Mouse (Mus musculus): ENCODE measurements around the gene Uaca. TPM values are rescaled to one million over a fixed set of nuclear protein-coding genes. Genes with fewer than 3 reads are reported as not detected.

Uaca gene
- polyA plus RNA-seq, 1 experiment from 2014 or later: 23.5 TPM

- Histone ChIP-seq H3K36me3 (ENCODE audit: insufficient read depth, low read length) (peaks cover 6% of the 10 kb centered on the region; the same call in 1 of the 2 replicates), H3K4me1 (ENCODE audit: insufficient read depth, low read depth, low read length) (no peaks in the 10 kb centered on the region), H3K27ac (ENCODE audit: low read length) (no peak overlapping the region), H3K9me3 (ENCODE audit: low read length) (no peaks in the 10 kb centered on the region), H3K9ac (replicated peaks; ENCODE audit: low read depth) (no peak overlapping the region), H3K4me2 (replicated peaks; ENCODE audit: low read depth, low read length) (no peak overlapping the region), H3K4me3 (ENCODE audit: low read depth, low read length) (no peak overlapping the region), H3K27me3 (replicated peaks; ENCODE audit: insufficient read depth, low read length) (no peaks in the 10 kb centered on the region)
- TF ChIP-seq CTCF (IDR thresholded peaks at IDR 0.05) (peak; percentile 43), EP300 (IDR thresholded peaks at IDR 0.05) (no peak)
- peak; percentile 55 for DNase-seq (ENCODE audit: low spot score)
- 67% methylated on average over 13 of the region's 13 CpGs for WGBS
- peak; percentile 58 for ATAC-seq
Observed at GRCm38 (mm10) chr9:60873257-60874054, 79.1 kb downstream of the Uaca start.

GRCm38 (mm10) chr9:60874055-60874392, 79.7 kb downstream of the Uaca start:
- H3K27ac ChIP-seq (ENCODE audit: low read length): no peak overlapping the region
- H3K4me1 ChIP-seq (ENCODE audit: insufficient read depth, low read depth, low read length): no peaks in the 10 kb centered on the region
- H3K36me3 ChIP-seq (ENCODE audit: insufficient read depth, low read length): peaks cover 6% of the 10 kb centered on the region; the same call in 1 of the 2 replicates
- ATAC-seq: peak; percentile 69
- no peaks in the 10 kb centered on the region for H3K27me3 ChIP-seq (replicated peaks; ENCODE audit: insufficient read depth, low read length)
- no peak for DNase-seq (ENCODE audit: low spot score)
- H3K4me2 ChIP-seq (replicated peaks; ENCODE audit: low read depth, low read length): no peak overlapping the region
- TF ChIP-seq CTCF (IDR thresholded peaks at IDR 0.05) (no peak), EP300 (IDR thresholded peaks at IDR 0.05) (no peak)
- no peak overlapping the region for H3K9ac ChIP-seq (replicated peaks; ENCODE audit: low read depth)
- 63% methylated on average over 8 of the region's 8 CpGs for WGBS
- no peak overlapping the region for H3K4me3 ChIP-seq (ENCODE audit: low read depth, low read length)
- H3K9me3 ChIP-seq (ENCODE audit: low read length): no peaks in the 10 kb centered on the region

- no peak for TF ChIP-seq EP300 (IDR thresholded peaks at IDR 0.05)
- TF ChIP-seq CTCF (IDR thresholded peaks at IDR 0.05): no peak
- no peaks in the 10 kb centered on the region for H3K27me3 ChIP-seq (replicated peaks; ENCODE audit: insufficient read depth, low read length)
- DNase-seq (ENCODE audit: low spot score) (no peak), ATAC-seq (no peak)
- no peak overlapping the region for H3K4me2 ChIP-seq (replicated peaks; ENCODE audit: low read depth, low read length)
- peaks cover 6% of the 10 kb centered on the region; the same call in 1 of the 2 replicates for H3K36me3 ChIP-seq (ENCODE audit: insufficient read depth, low read length)
- no peak overlapping the region for H3K4me3 ChIP-seq (ENCODE audit: low read depth, low read length)
- no peaks in the 10 kb centered on the region for H3K4me1 ChIP-seq (ENCODE audit: insufficient read depth, low read depth, low read length)
- H3K9me3 ChIP-seq (ENCODE audit: low read length): no peaks in the 10 kb centered on the region
- WGBS: 94% methylated on average over 9 of the region's 9 CpGs
- no peak overlapping the region for H3K9ac ChIP-seq (replicated peaks; ENCODE audit: low read depth)
- H3K27ac ChIP-seq (ENCODE audit: low read length): no peak overlapping the region
Observed at GRCm38 (mm10) chr9:60876085-60876484, 81.7 kb downstream of the Uaca start.

GRCm38 (mm10) chr9:60876531-60876930, 82.2 kb downstream of the Uaca start:
- TF ChIP-seq CTCF (IDR thresholded peaks at IDR 0.05) (no peak), EP300 (IDR thresholded peaks at IDR 0.05) (no peak)
- ATAC-seq (no peak), DNase-seq (ENCODE audit: low spot score) (no peak)
- Histone ChIP-seq H3K4me1 (ENCODE audit: insufficient read depth, low read depth, low read length) (no peaks in the 10 kb centered on the region), H3K4me2 (replicated peaks; ENCODE audit: low read depth, low read length) (no peak overlapping the region), H3K27ac (ENCODE audit: low read length) (no peak overlapping the region), H3K9me3 (ENCODE audit: low read length) (no peaks in the 10 kb centered on the region), H3K27me3 (replicated peaks; ENCODE audit: insufficient read depth, low read length) (no peaks in the 10 kb centered on the region), H3K9ac (replicated peaks; ENCODE audit: low read depth) (no peak overlapping the region), H3K36me3 (ENCODE audit: insufficient read depth, low read length) (peaks cover 2% of the 10 kb centered on the region; the same call in 1 of the 2 replicates), H3K4me3 (ENCODE audit: low read depth, low read length) (no peak overlapping the region)
- WGBS: 62% methylated on average over 8 of the region's 8 CpGs

GRCm38 (mm10) chr9:60878051-60878557, 83.8 kb downstream of the Uaca start:
- 77% methylated on average over 8 of the region's 8 CpGs for WGBS
- H3K36me3 ChIP-seq (ENCODE audit: insufficient read depth, low read length): no peaks in the 10 kb centered on the region; the same call in 1 of the 2 replicates
- no peak for ATAC-seq

GRCm38 (mm10) chr9:60878630-60879029, 84.3 kb downstream of the Uaca start:
- H3K27me3 ChIP-seq (replicated peaks; ENCODE audit: insufficient read depth, low read length): no peaks in the 10 kb centered on the region
- no peaks in the 10 kb centered on the region for H3K9me3 ChIP-seq (ENCODE audit: low read length)
- H3K4me2 ChIP-seq (replicated peaks; ENCODE audit: low read depth, low read length): no peak overlapping the region
- no peaks in the 10 kb centered on the region; the same call in 1 of the 2 replicates for H3K36me3 ChIP-seq (ENCODE audit: insufficient read depth, low read length)
- no peak for DNase-seq (ENCODE audit: low spot score)
- no peak overlapping the region for H3K9ac ChIP-seq (replicated peaks; ENCODE audit: low read depth)
- H3K4me1 ChIP-seq (ENCODE audit: insufficient read depth, low read depth, low read length): no peaks in the 10 kb centered on the region
- H3K27ac ChIP-seq (ENCODE audit: low read length): no peak overlapping the region
- TF ChIP-seq EP300 (IDR thresholded peaks at IDR 0.05): no peak
- no peak for TF ChIP-seq CTCF (IDR thresholded peaks at IDR 0.05)
- ATAC-seq: 0 out of 2 replicates have a peak, but pooled peaks have one; percentile 17
- WGBS: 62% methylated on average over 3 of the region's 3 CpGs
- no peak overlapping the region for H3K4me3 ChIP-seq (ENCODE audit: low read depth, low read length)

More at GRCm38 (mm10) chr9:60878051-60878557, 83.8 kb downstream of the Uaca start:
- no peaks in the 10 kb centered on the region for H3K9me3 ChIP-seq (ENCODE audit: low read length)
- DNase-seq (ENCODE audit: low spot score): no peak
- no peak overlapping the region for H3K9ac ChIP-seq (replicated peaks; ENCODE audit: low read depth)
- no peaks in the 10 kb centered on the region for H3K27me3 ChIP-seq (replicated peaks; ENCODE audit: insufficient read depth, low read length)
- H3K4me1 ChIP-seq (ENCODE audit: insufficient read depth, low read depth, low read length): no peaks in the 10 kb centered on the region
- no peak overlapping the region for H3K4me3 ChIP-seq (ENCODE audit: low read depth, low read length)
- H3K27ac ChIP-seq (ENCODE audit: low read length): no peak overlapping the region
- TF ChIP-seq EP300 (IDR thresholded peaks at IDR 0.05): no peak
- peak; percentile 18; the same call in 1 of the 2 replicates for TF ChIP-seq CTCF (IDR thresholded peaks at IDR 0.05)
- no peak overlapping the region for H3K4me2 ChIP-seq (replicated peaks; ENCODE audit: low read depth, low read length)

Measured in lung, postnatal 0 days (tissue).